Mouse (Mus musculus) urinary bladder, postnatal 14 days (tissue): Measurements from ENCODE around the gene Bach2.

Experiments
- DNase-seq: peaks from one replicate; pipeline ENCODE4 v3.0.0; 2021; ENCODE audit warnings: low spot score

Bach2 gene

DNA sequence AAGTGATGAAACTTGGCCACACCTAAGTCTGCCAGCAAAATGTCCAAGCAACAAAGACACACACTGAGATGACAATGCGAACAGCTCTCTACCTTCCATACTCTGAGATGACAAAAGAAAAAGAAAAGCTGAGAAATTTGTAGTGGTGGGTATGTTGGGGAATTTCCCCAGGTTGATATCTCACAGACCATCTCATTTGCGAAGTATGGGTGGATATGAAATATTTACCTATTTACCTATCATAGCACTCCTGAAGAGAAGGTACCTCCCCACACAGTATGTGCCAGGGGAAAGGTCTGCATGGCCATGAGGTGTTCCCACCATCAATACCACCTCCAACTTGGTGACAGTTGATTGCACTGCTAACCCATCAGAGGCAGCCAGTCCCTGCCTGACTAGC, 13.4 kb upstream of the Bach2 start:
- DNase-seq, result no peak

DNA sequence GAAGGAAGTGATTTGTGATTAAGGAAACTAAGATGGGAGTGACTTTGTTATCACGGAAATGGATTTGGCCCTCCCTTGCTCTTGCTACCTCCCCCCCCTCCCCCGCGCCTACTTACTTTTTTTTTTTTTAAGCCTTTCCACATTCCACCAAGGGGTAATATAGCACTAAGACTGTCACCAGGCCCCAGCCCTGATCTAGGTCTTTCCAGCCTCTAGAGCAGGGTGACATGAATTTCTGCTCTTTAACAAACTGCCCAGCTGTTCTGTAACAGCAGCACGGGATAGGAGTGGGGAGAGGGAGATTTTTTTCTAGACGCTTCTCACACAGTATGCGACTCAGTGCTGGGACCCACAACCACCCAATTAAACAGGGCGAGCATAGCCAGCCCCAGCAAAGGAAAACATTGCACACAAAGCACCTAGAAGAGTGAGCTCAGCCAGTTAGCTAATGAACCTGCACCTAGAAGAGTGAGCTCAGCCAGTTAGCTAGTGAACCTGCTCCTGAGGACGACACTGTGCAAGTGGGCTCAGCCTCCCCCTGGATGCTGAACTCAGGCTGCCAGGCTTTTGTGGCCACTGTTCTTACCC, 10.5 kb upstream of the Bach2 start:
- no peak for DNase-seq

GRCm38 (mm10) chr4:32229266-32229665, 9.3 kb upstream of the Bach2 start:
- DNase-seq, result no peak

DNA sequence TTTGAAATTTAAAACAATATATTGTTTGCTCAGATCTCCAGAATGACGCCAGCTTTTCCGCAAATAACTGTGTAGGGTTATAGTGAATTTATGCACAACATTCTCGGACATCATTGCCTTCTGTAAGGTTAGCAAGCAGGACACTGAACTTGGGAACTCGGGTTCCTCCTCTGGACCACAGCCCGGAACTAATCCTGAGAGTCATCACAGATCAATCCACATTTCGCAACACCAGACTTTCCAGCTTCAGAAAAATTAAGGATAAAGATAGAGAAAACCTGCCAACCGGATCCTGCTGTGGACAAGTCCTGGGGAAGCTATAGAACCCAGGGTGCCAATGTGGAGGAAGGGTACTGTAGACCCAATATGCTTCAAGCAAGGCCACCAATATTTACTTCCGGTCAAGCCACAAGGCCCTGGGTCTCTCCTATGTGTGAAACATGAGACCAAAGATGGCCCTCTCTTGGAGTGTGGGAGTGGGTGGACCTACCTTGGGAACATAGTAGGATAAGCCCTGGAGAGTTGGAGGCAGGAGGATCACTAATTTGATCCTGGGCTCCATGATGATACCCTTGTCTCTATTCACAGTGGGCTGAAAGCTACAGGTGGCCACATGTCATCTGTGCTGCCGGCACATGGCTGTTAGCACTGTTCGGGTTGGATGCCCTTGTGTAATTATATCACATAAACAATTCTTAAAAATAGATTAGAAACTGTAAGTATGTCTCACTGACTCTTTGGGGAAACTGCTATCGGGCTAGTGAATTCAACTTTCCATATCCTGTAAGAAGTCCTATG, 7.1 kb upstream of the Bach2 start:
- DNase-seq, result no peak

DNA sequence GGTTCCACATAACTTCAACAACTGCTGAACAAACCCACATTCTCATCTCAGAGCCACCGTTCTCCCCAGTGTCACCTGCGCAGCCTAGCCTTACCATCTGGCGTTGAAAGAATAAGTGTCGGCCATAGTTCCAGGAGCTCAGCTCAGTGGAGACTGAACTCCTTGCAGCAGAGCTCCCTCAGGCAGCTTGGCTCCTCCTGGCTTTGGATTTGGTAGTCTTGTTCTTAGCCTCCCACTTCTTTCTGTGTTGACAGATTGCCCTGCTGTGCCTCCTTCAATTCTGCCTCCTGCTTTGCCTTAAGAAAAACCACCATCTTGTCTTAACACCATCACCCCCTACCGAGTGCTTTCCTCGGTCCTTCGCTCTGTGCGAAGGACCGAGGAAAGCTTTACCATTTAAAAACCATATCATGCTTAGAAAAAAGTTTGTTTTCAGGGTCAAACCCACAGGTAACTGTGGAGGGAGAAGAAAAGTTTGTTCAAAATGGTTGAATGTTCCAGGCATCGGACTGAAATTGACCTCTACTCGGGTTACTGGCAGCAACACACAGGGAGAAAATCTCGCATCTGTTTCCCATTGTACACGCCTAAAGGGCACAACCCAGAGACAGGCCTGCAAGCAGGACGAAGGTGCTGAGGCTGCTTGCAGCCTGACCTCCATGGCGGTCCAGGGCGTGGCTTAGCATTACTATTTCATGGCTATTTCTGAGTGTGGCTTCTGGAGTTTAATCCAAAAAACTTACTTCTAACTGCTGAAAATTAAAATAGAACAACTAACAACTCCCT, 2.5 kb upstream of the Bach2 start:
- DNase-seq, result no peak

GRCm38 (mm10) chr4:32238921-32239748, 531 bp downstream of the Bach2 start:
- DNase-seq, result peak; percentile 70

DNA sequence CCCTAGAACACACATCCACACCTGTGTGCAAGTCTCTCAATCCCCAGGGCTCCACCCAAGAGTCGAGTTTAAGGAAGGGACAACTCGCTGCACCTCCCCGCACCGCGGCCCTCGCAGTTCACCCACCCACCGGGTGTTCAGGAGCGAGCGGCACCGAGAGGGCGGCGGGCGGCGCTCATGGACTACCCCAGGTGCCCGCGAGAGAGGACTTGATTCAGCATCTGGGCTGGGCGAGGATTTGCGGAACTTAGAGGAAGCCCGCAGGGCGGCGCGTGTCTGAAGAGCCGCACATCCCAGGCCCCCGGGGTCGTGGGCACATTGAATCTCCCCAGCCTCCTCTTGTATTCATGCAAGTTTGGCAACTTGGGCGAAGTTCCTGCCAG, 1.1 kb downstream of the Bach2 start:
- peak; percentile 72 for DNase-seq

DNA sequence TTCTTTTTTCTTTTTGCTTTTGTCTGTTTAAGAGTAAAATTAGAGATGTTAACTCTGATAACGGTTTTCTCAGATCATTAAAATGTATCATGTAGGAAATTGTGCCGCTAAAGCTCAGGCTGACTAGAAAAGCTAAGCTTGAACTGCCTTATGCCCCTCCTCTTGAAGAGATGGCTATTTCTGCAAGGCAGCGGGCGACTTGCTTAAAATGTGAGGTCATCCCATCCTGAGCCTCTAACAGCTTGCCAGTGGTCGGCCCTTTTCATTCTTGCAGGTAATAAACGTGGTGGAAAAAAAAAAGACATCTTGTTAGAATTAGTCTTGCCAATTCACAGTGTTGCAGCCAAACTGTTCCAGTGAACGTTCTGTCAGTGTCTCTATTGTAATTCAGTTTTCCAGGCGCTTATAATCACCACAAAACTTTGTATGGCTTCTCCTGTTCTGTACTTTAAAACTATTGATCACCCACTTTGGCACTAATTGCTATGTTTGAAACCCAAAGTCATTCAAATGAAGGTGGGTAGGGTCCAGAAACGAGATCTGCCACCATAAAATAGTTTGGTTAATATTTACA, 1.9 kb downstream of the Bach2 start:
- no peak for DNase-seq

DNA sequence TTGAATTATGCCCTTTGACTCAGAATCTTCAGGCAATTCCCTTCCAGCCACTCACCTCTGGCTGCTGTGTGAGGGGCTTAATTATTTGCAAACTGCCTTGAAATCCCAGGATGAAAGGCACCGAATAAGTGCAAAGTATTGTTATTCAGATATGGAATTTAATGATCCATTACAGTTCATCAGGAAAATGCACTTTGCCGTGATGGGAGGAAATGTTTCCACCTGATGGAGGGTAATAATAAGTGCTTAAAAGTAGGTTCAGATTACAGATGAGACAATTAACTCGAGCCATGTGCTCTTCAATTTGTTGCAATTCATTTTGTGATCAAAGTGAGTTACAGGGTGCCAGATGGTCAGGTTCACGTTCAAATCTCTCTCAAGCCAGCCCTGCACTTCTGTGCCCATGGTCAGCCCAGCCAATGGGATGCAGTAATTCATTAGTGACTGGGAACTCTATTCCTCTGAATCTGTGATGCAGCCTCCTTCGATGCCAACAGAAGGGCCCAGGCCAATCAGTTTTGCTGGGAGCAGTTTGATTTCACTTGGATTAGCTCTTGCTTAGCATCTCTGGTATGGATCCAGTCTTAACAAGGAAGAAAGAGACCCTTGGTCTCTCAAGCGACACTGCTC, 2.9 kb downstream of the Bach2 start:
- DNase-seq, result no peak

DNA sequence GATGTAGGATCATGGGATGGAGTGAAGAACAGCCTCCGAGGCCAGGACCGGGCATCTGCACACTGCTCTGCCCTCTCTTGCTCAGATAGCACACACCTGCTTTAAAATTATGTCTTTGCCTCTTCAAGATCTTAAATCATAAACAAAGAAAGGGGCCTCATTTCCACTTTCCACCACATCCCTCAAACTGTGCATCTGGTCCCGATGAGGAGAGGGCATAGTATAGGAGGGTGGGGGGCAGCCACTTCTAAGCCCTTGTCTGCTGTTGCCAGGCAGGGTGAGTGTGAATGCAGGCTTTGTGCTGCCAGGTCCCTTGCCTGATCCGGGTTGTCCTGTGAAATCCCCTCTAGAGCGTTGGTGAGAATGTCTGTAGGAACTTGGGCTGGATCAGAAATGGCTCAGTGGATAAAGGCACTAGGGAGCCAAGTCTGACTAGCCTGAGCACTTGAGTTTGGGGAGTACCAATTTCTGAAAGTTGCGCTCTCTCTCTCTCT, 3.6 kb downstream of the Bach2 start:
- DNase-seq, result no peak

DNA sequence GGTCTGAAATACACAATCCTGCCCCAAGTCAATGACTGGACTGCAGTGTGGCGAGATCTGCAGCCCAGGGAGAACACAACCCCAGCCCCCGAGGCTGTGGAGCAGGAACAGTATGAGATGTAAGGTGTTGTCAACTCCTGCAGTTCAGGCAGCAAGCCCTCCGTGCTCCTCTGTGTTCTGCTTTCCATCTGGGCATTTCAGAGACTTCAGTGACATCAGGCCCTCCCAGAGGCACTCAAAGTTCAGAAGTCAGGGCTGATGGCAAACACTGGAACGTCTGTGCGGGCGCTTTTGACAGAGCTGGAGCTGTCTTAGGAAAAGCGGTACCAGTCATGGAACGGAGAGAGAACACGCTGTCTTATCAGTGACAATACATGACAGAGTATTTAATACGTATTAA, 4.9 kb downstream of the Bach2 start:
- no peak for DNase-seq

- DNase-seq, result no peak
Measured at GRCm38 (mm10) chr4:32244092-32244745, 5.6 kb downstream of the Bach2 start.

- no peak for DNase-seq
Measured at GRCm38 (mm10) chr4:32245586-32245985, 7.0 kb downstream of the Bach2 start.

- DNase-seq, result no peak
Measured at GRCm38 (mm10) chr4:32246020-32246419, 7.4 kb downstream of the Bach2 start.

DNA sequence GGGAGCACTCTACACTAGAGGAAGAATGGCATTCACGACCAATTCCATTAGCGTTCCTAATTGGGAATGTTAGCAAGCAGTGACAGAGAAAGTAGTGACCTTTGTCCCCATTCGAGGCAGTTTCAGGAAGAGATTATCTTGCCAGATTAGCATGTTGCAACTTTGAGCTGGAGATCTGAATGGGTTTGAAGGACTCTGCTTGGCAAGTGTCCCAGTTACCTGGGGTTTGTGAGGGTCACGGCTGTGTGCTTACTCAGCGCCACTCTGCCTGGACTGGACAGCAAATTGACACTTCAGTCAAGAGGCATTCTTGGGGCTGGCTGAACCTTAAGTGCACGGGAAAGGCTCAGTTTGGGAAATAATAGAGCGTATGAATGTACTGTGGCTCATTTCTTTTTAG, 8.2 kb downstream of the Bach2 start:
- DNase-seq, result peak; percentile 80

- DNase-seq, result no peak
Measured at GRCm38 (mm10) chr4:32247463-32248113, 9.0 kb downstream of the Bach2 start.

DNA sequence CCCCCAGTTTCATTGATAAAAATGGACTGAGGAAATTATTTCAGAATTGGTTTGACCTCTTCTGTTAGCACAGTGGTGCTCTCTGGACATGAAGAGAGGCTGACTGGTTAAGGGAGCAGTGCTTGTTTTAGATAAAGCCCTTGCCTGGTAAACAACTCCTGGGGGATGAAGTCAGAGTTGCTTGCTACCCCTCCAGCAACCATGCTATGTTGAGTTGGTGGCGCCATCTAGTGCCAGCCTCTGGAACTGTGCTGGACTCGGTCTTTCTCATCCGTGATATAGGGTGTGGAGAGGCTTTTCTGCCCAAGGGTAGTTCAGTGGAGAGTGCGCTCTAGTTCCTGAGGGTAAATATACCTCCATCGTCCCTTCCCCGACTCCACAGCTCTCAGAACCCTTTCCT, 9.6 kb downstream of the Bach2 start:
- peak; percentile 81 for DNase-seq

DNA sequence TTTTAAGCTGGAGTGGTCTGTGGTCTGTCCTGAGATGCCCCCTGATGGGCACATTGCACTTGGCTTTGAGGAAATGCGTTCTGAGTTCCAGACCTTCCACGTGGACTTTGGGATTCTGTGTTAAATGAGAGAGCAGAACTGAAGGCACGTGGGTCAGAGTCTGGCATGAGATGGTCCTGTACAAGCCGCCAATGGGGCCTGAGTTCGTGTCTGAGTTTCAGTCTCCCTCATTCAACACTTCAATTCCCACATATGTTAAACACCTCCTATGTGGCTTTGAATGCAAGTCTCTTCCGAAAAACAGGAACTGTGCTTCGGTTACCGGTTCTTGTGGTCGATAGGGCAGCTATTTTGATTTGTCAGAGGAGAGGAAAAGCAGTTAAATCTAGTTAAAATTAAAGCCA, 10.4 kb downstream of the Bach2 start:
- no peak for DNase-seq

DNA sequence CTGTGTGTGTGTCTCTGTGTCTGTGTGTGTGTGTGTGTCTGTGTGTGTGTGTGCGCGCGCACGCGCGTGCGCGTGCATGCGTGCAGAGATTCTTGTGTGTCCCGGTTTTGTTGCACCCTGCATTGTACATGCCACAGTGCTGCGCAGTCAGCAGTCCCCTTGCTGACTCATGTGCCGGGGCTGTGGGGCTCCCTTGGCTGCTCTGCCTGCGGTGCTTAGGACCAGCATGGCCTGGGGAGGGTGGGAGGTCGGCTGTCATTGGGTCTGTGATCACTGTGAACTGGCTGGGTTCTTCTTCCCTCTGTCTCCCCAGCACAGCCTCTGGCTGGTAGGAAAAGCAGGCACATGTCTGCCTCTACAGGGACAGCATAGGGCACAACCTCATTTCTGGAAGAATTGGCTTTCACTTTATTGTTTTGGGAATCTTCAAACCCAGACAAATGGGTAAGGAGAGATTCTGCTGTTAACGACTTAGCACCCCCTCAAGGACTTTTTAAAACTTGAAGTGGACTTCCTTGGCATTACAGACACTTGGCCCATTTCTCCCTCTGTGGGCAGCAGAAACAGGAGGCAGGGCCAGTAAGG, 11.2 kb downstream of the Bach2 start:
- DNase-seq, result peak; percentile 24
